Mouse (Mus musculus): ENCODE data around the gene Ctsl. TPM values are rescaled to one million over a fixed set of nuclear protein-coding genes. Genes with fewer than 3 reads are reported as not detected.

Ctsl gene
- total RNA-seq, 2 experiments from 2014 or later = 121 to 124 TPM

GRCm38 (mm10) chr13:64315483-64316050 is 55.1 kb downstream of the Ctsl start:
- DNase-seq (ENCODE audit: low spot score) = peak; percentile 60

- no peak for DNase-seq (ENCODE audit: low spot score)
These were observed 56.6 kb downstream of the Ctsl start for GRCm38 (mm10) chr13:64314041-64314440.

GRCm38 (mm10) chr13:64312916-64313289 is 57.8 kb downstream of the Ctsl start:
- no peak for DNase-seq (ENCODE audit: low spot score)

GRCm38 (mm10) chr13:64312024-64312915 is 58.4 kb downstream of the Ctsl start, which contains the start of gene Aaed1:
Aaed1 (minus strand) TSS chr13:64312710.
- DNase-seq (ENCODE audit: low spot score) = peak; percentile 91

- no peak for DNase-seq (ENCODE audit: low spot score)
These were observed 59.4 kb downstream of the Ctsl start for GRCm38 (mm10) chr13:64311266-64311665.

- no peak for DNase-seq (ENCODE audit: low spot score)
These were observed 60.1 kb downstream of the Ctsl start for GRCm38 (mm10) chr13:64310585-64310984.

GRCm38 (mm10) chr13:64309842-64310241 is 60.8 kb downstream of the Ctsl start:
- no peak for DNase-seq (ENCODE audit: low spot score)

Other genes starting within 250 kb of the Ctsl start
- under 1 TPM; 0.50 to 0.66 TPM for gene Slc35d2, start 241.5 kb downstream of the Ctsl start, total RNA-seq (2021)
- gene Zfp367, start 217.7 kb downstream of the Ctsl start, total RNA-seq (2021) = 10 to 100 TPM; 33.2 to 34.5 TPM
- 10 to 100 TPM; 25.1 to 28.4 TPM for gene Habp4, start 209.1 kb downstream of the Ctsl start, total RNA-seq (2021)
- gene Cdc14b, start 95.6 kb downstream of the Ctsl start, total RNA-seq (2021) = 1 to 10 TPM; 5.9 to 7.5 TPM
- gene Aaed1, start 58.2 kb downstream of the Ctsl start, total RNA-seq (2021) = 10 to 100 TPM; 47.3 to 51.5 TPM
- 1 to 10 TPM; 3.1 to 3.3 TPM for gene Cdk20, start 61.4 kb upstream of the Ctsl start, total RNA-seq (2021)
- gene Fam240b, start 126.9 kb upstream of the Ctsl start, total RNA-seq (2021) = under 1 TPM; 0.62 to 0.71 TPM

Data from gastrocnemius, adult 18-20 months (tissue).